Mouse (Mus musculus) midbrain, embryonic 11.5 days (tissue): ENCODE measurements around the gene Stk36. TPM values are rescaled to one million over a fixed set of nuclear protein-coding genes. Genes with fewer than 3 reads are reported as not detected.

Experiments
- ATAC-seq: fragments of 200-750 bp; cut with Nextera tagmentation; 2 replicates; pipeline ENCODE4 v1.8.0; 2017; ENCODE audit warnings: moderate TSS enrichment, moderate library complexity; ENCODE audit not compliant: low FRiP score
- DNase-seq: peaks from one replicate; pipeline ENCODE4 v3.0.0; 2015; ENCODE audit warnings: low spot score; ENCODE audit errors: missing footprints
- H3K27ac ChIP-seq: fragments of 300-500 bp; sonication (generic); 2 replicates; pipeline ENCODE4 v1.5.1; 2014; ENCODE audit warnings: low read depth, low read length
- H3K27me3 ChIP-seq: fragments of 300-500 bp; sonication (generic); 2 replicates; pipeline ENCODE4 v1.6.1; 2014; ENCODE audit warnings: mild to moderate bottlenecking, low read length, moderate library complexity, mixed read lengths; ENCODE audit not compliant: control insufficient read depth, insufficient read depth
- H3K36me3 ChIP-seq: fragments of 300-500 bp; sonication (generic); 2 replicates; pipeline ENCODE4 v1.6.1; 2014; ENCODE audit warnings: mild to moderate bottlenecking, low read length, moderate library complexity, mixed read lengths; ENCODE audit not compliant: control insufficient read depth, insufficient read depth
- H3K4me1 ChIP-seq: fragments of 300-500 bp; sonication (generic); 2 replicates; pipeline ENCODE4 v1.6.1; 2014; ENCODE audit warnings: low read length; ENCODE audit not compliant: control insufficient read depth, insufficient read depth
- H3K4me2 ChIP-seq: fragments of 300-500 bp; sonication (generic); 2 replicates; pipeline ENCODE4 v1.6.1; 2014; ENCODE audit warnings: mild to moderate bottlenecking, moderate library complexity
- H3K4me3 ChIP-seq: fragments of 300-500 bp; sonication (generic); 2 replicates; pipeline ENCODE4 v1.5.1; 2014; ENCODE audit warnings: low read depth, low read length
- H3K9ac ChIP-seq: fragments of 300-500 bp; sonication (generic); 2 replicates; pipeline ENCODE4 v1.6.1; 2014; ENCODE audit warnings: low read length
- H3K9me3 ChIP-seq: fragments of 300-500 bp; sonication (generic); 2 replicates; pipeline ENCODE4 v1.6.1; 2016; ENCODE audit warnings: low read length; ENCODE audit not compliant: control insufficient read depth
- WGBS: fragments of 180-500 bp; shearing (Covaris S2); extraction: QIAGEN DNeasy Blood & Tissue Kit; methylation state at CpG from one replicate; pipeline ENCODE4 v1.1.7; 2014; 5-methylcytosine and 5-hydroxymethylcytosine counted together
- polyA plus RNA-seq: library from polyadenylated mRNA; unstranded; fragments of >200 nt; fragmentation: Nextera tagmentation; extraction: Ambion mirVana; gene quantifications from 2 replicates; pipeline ENCODE4 v1.2.1, GENCODE M21; 2014

The Stk36 gene
- 16.1 and 18.5 TPM in 2 replicates for polyA plus RNA-seq

GRCm38 (mm10) chr1:74601267-74601962, at the start of gene Stk36, which contains the start of gene Rnf25:
Stk36 (plus strand) TSS chr1:74601445.
Rnf25 (minus strand) TSS chr1:74601397.
- Histone ChIP-seq H3K27me3 (no peaks in the 10 kb centered on the region), H3K9ac (peak within 1 kb of the TSS; percentile 73), H3K4me3 (peak within 1 kb of the TSS; percentile 82), H3K4me1 (peaks cover 10% of the 10 kb centered on the region), H3K4me2 (peak within 1 kb of the TSS; percentile 83), H3K36me3 (no peaks in the 10 kb centered on the region), H3K9me3 (no peaks in the 10 kb centered on the region), H3K27ac (peak within 1 kb of the TSS; percentile 40; the same call in 1 of the 2 replicates)
- peak; percentile 93 for ATAC-seq
- peak; percentile 97 for DNase-seq
- 9% methylated on average over 25 of the region's 25 CpGs for WGBS

GRCm38 (mm10) chr1:74559061-74559460, 42.2 kb upstream of the Stk36 start:
- ATAC-seq (no peak), DNase-seq (peak; percentile 80)
- H3K36me3 ChIP-seq: no peaks in the 10 kb centered on the region; the same call in 1 of the 2 replicates
- H3K4me3 ChIP-seq: no peak overlapping the region
- H3K4me1 ChIP-seq: no peaks in the 10 kb centered on the region
- 82% methylated on average over 5 of the region's 5 CpGs for WGBS
- no peak overlapping the region for H3K9ac ChIP-seq
- H3K9me3 ChIP-seq: no peaks in the 10 kb centered on the region
- H3K27ac ChIP-seq: no peak overlapping the region
- H3K4me2 ChIP-seq: no peak overlapping the region
- H3K27me3 ChIP-seq: no peaks in the 10 kb centered on the region

- H3K4me1 ChIP-seq: no peaks in the 10 kb centered on the region
- H3K9me3 ChIP-seq: no peaks in the 10 kb centered on the region
- DNase-seq (peak; percentile 54), ATAC-seq (no peak)
- 61% methylated on average over 6 of the region's 6 CpGs for WGBS
- no peak overlapping the region for H3K4me3 ChIP-seq
- peaks cover 37% of the 10 kb centered on the region for H3K36me3 ChIP-seq
- no peak overlapping the region for H3K9ac ChIP-seq
- no peaks in the 10 kb centered on the region for H3K27me3 ChIP-seq
- no peak overlapping the region for H3K4me2 ChIP-seq
- no peak overlapping the region for H3K27ac ChIP-seq
Measured at GRCm38 (mm10) chr1:74565834-74566233, 35.4 kb upstream of the Stk36 start.

- ATAC-seq: no peak
- peaks cover 39% of the 10 kb centered on the region for H3K36me3 ChIP-seq
Measured at GRCm38 (mm10) chr1:74569739-74570719, 31.2 kb upstream of the Stk36 start.

GRCm38 (mm10) chr1:74582621-74583020, 18.6 kb upstream of the Stk36 start:
- Histone ChIP-seq H3K9me3 (no peaks in the 10 kb centered on the region), H3K36me3 (peaks cover 9% of the 10 kb centered on the region; the same call in 1 of the 2 replicates), H3K4me2 (no peak overlapping the region), H3K9ac (no peak overlapping the region), H3K4me1 (peaks cover 11% of the 10 kb centered on the region), H3K27ac (no peak overlapping the region), H3K4me3 (no peak overlapping the region), H3K27me3 (no peaks in the 10 kb centered on the region)
- 73% methylated on average over 3 of the region's 3 CpGs for WGBS
- DNase-seq (peak; percentile 6), ATAC-seq (no peak)

More at GRCm38 (mm10) chr1:74569739-74570719, 31.2 kb upstream of the Stk36 start:
- 92% methylated on average over 29 of the region's 29 CpGs for WGBS
- DNase-seq: peak; percentile 59
- Histone ChIP-seq H3K4me3 (no peak overlapping the region), H3K9ac (no peak overlapping the region), H3K27ac (no peak overlapping the region), H3K27me3 (no peaks in the 10 kb centered on the region), H3K4me2 (no peak overlapping the region), H3K4me1 (no peaks in the 10 kb centered on the region), H3K9me3 (no peaks in the 10 kb centered on the region)

GRCm38 (mm10) chr1:74584616-74585398, 16.4 kb upstream of the Stk36 start:
- H3K27ac ChIP-seq: no peak overlapping the region
- H3K27me3 ChIP-seq: no peaks in the 10 kb centered on the region
- no peaks in the 10 kb centered on the region for H3K9me3 ChIP-seq
- peaks cover 18% of the 10 kb centered on the region for H3K4me1 ChIP-seq
- no peak for ATAC-seq
- peak; percentile 39 for DNase-seq
- no peaks in the 10 kb centered on the region for H3K36me3 ChIP-seq
- H3K4me2 ChIP-seq: no peak overlapping the region
- no peak overlapping the region for H3K9ac ChIP-seq
- no peak overlapping the region for H3K4me3 ChIP-seq
- 92% methylated on average over 3 of the region's 3 CpGs for WGBS

- Histone ChIP-seq H3K9ac (peak overlapping the region; percentile 80), H3K4me3 (peak overlapping the region; percentile 82), H3K9me3 (no peaks in the 10 kb centered on the region), H3K27ac (0 out of 2 replicates have a peak overlapping the region, but pooled peaks have one; percentile 52), H3K4me2 (peak overlapping the region; percentile 67), H3K36me3 (peaks cover 5% of the 10 kb centered on the region; the same call in 1 of the 2 replicates), H3K4me1 (peaks cover 18% of the 10 kb centered on the region), H3K27me3 (no peaks in the 10 kb centered on the region)
- ATAC-seq (peak; percentile 8; the same call in 1 of the 2 replicates), DNase-seq (no peak)
- under 1% methylated on average over 24 of the region's 24 CpGs for WGBS
Measured at GRCm38 (mm10) chr1:74587233-74587772, 13.9 kb upstream of the Stk36 start.

- Histone ChIP-seq H3K27ac (0 out of 2 replicates have a peak within 1 kb of the TSS, but pooled peaks have one; percentile 52), H3K36me3 (peaks cover 5% of the 10 kb centered on the region; the same call in 1 of the 2 replicates), H3K4me3 (peak within 1 kb of the TSS; percentile 82), H3K4me1 (peaks cover 18% of the 10 kb centered on the region), H3K9me3 (no peaks in the 10 kb centered on the region), H3K4me2 (peak within 1 kb of the TSS; percentile 67), H3K9ac (peak within 1 kb of the TSS; percentile 80), H3K27me3 (no peaks in the 10 kb centered on the region)
- under 1% methylated on average over 48 of the region's 48 CpGs for WGBS
- DNase-seq (peak; percentile 100), ATAC-seq (peak; percentile 99)
Measured at GRCm38 (mm10) chr1:74587773-74588445, 13.3 kb upstream of the Stk36 start, which contains the start of the genes Zfp142 and Bcs1l. Zfp142 (minus strand) TSS chr1:74588246. Bcs1l (plus strand) TSS chr1:74588289.
